22 mouse cellular contexts compared by ENCODE assay signal in the genomic region with DNA sequence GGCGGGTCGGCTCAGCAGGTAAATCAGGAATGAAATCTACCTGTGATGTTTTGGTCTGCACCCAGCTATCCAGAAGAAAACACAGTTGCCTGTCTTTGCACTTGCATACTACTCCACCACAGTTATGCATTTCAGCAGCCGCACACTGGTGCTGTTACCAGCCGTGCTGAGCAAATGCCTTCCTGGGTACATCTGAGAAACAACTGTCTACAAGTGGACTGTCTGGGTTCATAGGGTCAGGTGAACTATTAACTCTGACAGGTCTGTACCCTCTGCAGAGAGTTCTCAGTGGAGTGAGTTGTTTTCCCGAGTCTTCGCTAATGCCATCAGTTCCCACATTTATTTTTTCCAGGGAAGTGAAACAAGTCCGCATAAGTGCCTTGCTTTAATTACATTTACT. TPM values are rescaled to one million over a fixed set of nuclear protein-coding genes. Genes with fewer than 3 reads are reported as not detected.
DNase-seq lines count a peak whose midpoint lies in the region; ATAC-seq and TF ChIP-seq lines count a peak whose summit lies in the region.
"Had no signal": no experiment of that assay in that cellular context is flagged by ENCODE, and none has a peak within 500 bp of the region (broad histone marks: within the 10 kb centered on the region; RNA-seq: fewer than 3 reads in every experiment).

No protein-coding gene starts in this region.

- H3K27ac ChIP-seq in liver, adult 2 months (replicated peaks; ENCODE audit: insufficient read depth, low read depth, low read length): peak overlapping the region; percentile 67
- 0 out of 2 replicates have a peak overlapping the region, but pooled peaks have one; percentile 20 for H3K27ac ChIP-seq in kidney, embryonic 16.5 days (ENCODE audit: low read length)
- H3K27ac ChIP-seq in liver, embryonic 14.5 days: no peak overlapping the region
- no peak overlapping the region for H3K27ac ChIP-seq in forebrain, embryonic 12.5 days
- H3K27ac ChIP-seq: embryonic facial prominence, embryonic 13.5 days; forebrain, embryonic 13.5 days; heart, embryonic 15.5 days; hindbrain, embryonic 15.5 days; stomach, embryonic 15.5 days had no signal

- peak; percentile 89 for DNase-seq in liver, adult 2 months (ENCODE audit: extremely low read depth, low read depth, low spot score)
- no peak for DNase-seq in liver
- no peak for DNase-seq in liver, embryonic 14.5 days (ENCODE audit: low read depth in 3 of 3, low spot score in 3 of 3)
- no peak for DNase-seq in embryo, embryonic 10.5 days (ENCODE audit: low spot score)
- no peak for DNase-seq in cerebellum, postnatal 4 days (ENCODE audit: low spot score in 2 of 2)
- DNase-seq: cerebellum, adult 11-12 months; cerebellum, postnatal 10 days; heart, postnatal 4 days; layer of hippocampus, postnatal 36 days; lung, adult 2 months; lung, postnatal 14 days; thymus, postnatal 4 days had no signal

- H3K36me3 ChIP-seq in liver, adult 2 months (ENCODE audit: control insufficient read depth, insufficient read depth, low read length): no peaks in the 10 kb centered on the region
- H3K36me3 ChIP-seq in kidney, embryonic 16.5 days (ENCODE audit: insufficient read depth, low read length): no peaks in the 10 kb centered on the region
- H3K36me3 ChIP-seq in liver, embryonic 14.5 days (replicated peaks; ENCODE audit: control insufficient read depth, insufficient read depth, low read depth): no peaks in the 10 kb centered on the region
- peaks cover 7% of the 10 kb centered on the region; the same call in 1 of the 2 replicates for H3K36me3 ChIP-seq in forebrain, embryonic 12.5 days (replicated peaks)
- H3K36me3 ChIP-seq: embryonic facial prominence, embryonic 13.5 days; heart, embryonic 15.5 days; hindbrain, embryonic 15.5 days; stomach, embryonic 15.5 days had no signal

- WGBS in liver, adult 2 months: 17% methylated on average over 7 of the region's 7 CpGs
- 64% methylated on average over 7 of the region's 7 CpGs for WGBS in kidney, embryonic 16.5 days
- WGBS in liver, embryonic 14.5 days (ENCODE audit: insufficient replicate concordance): 65% methylated on average over 7 of the region's 7 CpGs
- WGBS in forebrain, embryonic 12.5 days: 88% methylated on average over 7 of the region's 7 CpGs

- H3K9me3 ChIP-seq in kidney, embryonic 16.5 days (ENCODE audit: low read length): 0 out of 2 replicates have a peak, but pooled peaks cover 2% of the 10 kb centered on the region
- H3K9me3 ChIP-seq in liver, embryonic 14.5 days (ENCODE audit: control insufficient read depth, low read length): no peaks in the 10 kb centered on the region
- no peaks in the 10 kb centered on the region for H3K9me3 ChIP-seq in forebrain, embryonic 12.5 days
- H3K9me3 ChIP-seq: embryonic facial prominence, embryonic 13.5 days; forebrain, embryonic 13.5 days; heart, embryonic 15.5 days; hindbrain, embryonic 15.5 days; stomach, embryonic 15.5 days had no signal

- TF ChIP-seq CTCF in liver, adult 2 months (IDR thresholded peaks at IDR 0.05; ENCODE audit: low read depth, low read length): no peak
- TF ChIP-seq CTCF in liver, embryonic 14.5 days (IDR thresholded peaks at IDR 0.05; ENCODE audit: low read depth): no peak

- no peak overlapping the region; the same call in 1 of the 2 replicates for H3K9ac ChIP-seq in liver, adult 2 months (ENCODE audit: low read depth, low read length)
- no peak overlapping the region for H3K9ac ChIP-seq in kidney, embryonic 16.5 days (replicated peaks; ENCODE audit: low read length)
- no peak overlapping the region for H3K9ac ChIP-seq in liver, embryonic 14.5 days (replicated peaks)
- no peak overlapping the region for H3K9ac ChIP-seq in forebrain, embryonic 12.5 days
- H3K9ac ChIP-seq: embryonic facial prominence, embryonic 13.5 days; forebrain, embryonic 13.5 days; heart, embryonic 15.5 days; hindbrain, embryonic 15.5 days; stomach, embryonic 15.5 days had no signal

- H3K4me3 ChIP-seq in liver, adult 2 months (ENCODE audit: insufficient read depth, low read depth, low read length): peak overlapping the region; percentile 16; the same call in 1 of the 2 replicates
- H3K4me3 ChIP-seq in kidney, embryonic 16.5 days (ENCODE audit: low read length): no peak overlapping the region
- no peak overlapping the region for H3K4me3 ChIP-seq in liver, embryonic 14.5 days (ENCODE audit: insufficient read depth in 1 of 2, low read depth in 2 of 2, low read length in 2 of 2)
- H3K4me3 ChIP-seq in forebrain, embryonic 12.5 days (replicated peaks): no peak overlapping the region
- H3K4me3 ChIP-seq: embryonic facial prominence, embryonic 13.5 days; erythroblast, embryonic 14.5 days; forebrain, embryonic 13.5 days; heart, embryonic 15.5 days; hindbrain, embryonic 15.5 days; stomach, embryonic 15.5 days had no signal

- H3K27me3 ChIP-seq in liver, adult 2 months (ENCODE audit: control insufficient read depth, insufficient read depth, low read length): no peaks in the 10 kb centered on the region
- no peaks in the 10 kb centered on the region for H3K27me3 ChIP-seq in kidney, embryonic 16.5 days (ENCODE audit: insufficient read depth, low read length)
- H3K27me3 ChIP-seq in liver, embryonic 14.5 days (ENCODE audit: control insufficient read depth, insufficient read depth, low read length): no peaks in the 10 kb centered on the region
- H3K27me3 ChIP-seq in forebrain, embryonic 12.5 days: no peaks in the 10 kb centered on the region
- H3K27me3 ChIP-seq: embryonic facial prominence, embryonic 13.5 days; forebrain, embryonic 13.5 days; heart, embryonic 15.5 days; hindbrain, embryonic 15.5 days; Patski; stomach, embryonic 15.5 days had no signal

- peaks cover 11% of the 10 kb centered on the region for H3K4me1 ChIP-seq in liver, adult 2 months (ENCODE audit: control insufficient read depth, insufficient read depth, low read length)
- peaks cover 8% of the 10 kb centered on the region; the same call in 1 of the 2 replicates for H3K4me1 ChIP-seq in kidney, embryonic 16.5 days (ENCODE audit: insufficient read depth, low read length)
- H3K4me1 ChIP-seq in liver, embryonic 14.5 days (replicated peaks; ENCODE audit: control insufficient read depth in 2 of 2, insufficient read depth in 2 of 2, low read length in 1 of 2): peaks cover 0 to 18% of the 10 kb centered on the region in 2 experiments; a peak in 2 of 4 replicates
- H3K4me1 ChIP-seq in forebrain, embryonic 12.5 days: peaks cover 17% of the 10 kb centered on the region
- H3K4me1 ChIP-seq: stomach, embryonic 15.5 days had no signal

- H3K79me2 ChIP-seq in liver, adult 2 months (ENCODE audit: control insufficient read depth, insufficient read depth, low read length): no peaks in the 10 kb centered on the region; the same call in 1 of the 2 replicates

- TF ChIP-seq EP300 in liver, embryonic 14.5 days (IDR thresholded peaks at IDR 0.05; ENCODE audit: low read depth): no peak

- TF ChIP-seq POLR2A in liver, adult 2 months (IDR thresholded peaks at IDR 0.05; ENCODE audit: extremely low read depth, insufficient read depth, low read length): no peak

- ATAC-seq in kidney, embryonic 16.5 days (ENCODE audit: low FRiP score, low TSS enrichment): peak; percentile 82
- ATAC-seq in liver, embryonic 14.5 days (ENCODE audit: insufficient read depth): 0 out of 2 replicates have a peak, but pooled peaks have one; percentile 26
- ATAC-seq in forebrain, embryonic 12.5 days (ENCODE audit: low FRiP score): no peak
- ATAC-seq: forebrain, embryonic 13.5 days; Patski had no signal

- no peak overlapping the region for H3K4me2 ChIP-seq in kidney, embryonic 16.5 days (replicated peaks; ENCODE audit: low read depth, low read length)
- H3K4me2 ChIP-seq in liver, embryonic 14.5 days (ENCODE audit: low read depth): no peak overlapping the region
- no peak overlapping the region for H3K4me2 ChIP-seq in forebrain, embryonic 12.5 days
- H3K4me2 ChIP-seq: embryonic facial prominence, embryonic 13.5 days; forebrain, embryonic 13.5 days; heart, embryonic 15.5 days; hindbrain, embryonic 15.5 days; midbrain, embryonic 11.5 days; stomach, embryonic 15.5 days had no signal

RNA-seq across cellular contexts. Expression of a gene that starts 17.7 kb away (rescaled TPM):
- total RNA-seq in liver, adult 2 months (2014; rRNA removed): 22.0 and 33.7 TPM in 2 replicates
- polyA plus RNA-seq in liver, adult 2 months (2012; rRNA removed): 3.7 and 4.2 TPM in 2 replicates
- polyA plus RNA-seq in kidney, embryonic 16.5 days (2015; fragmentation: Nextera tagmentation; extraction: Ambion mirVana): 16.1 and 16.7 TPM in 2 replicates
- polyA plus RNA-seq in liver, embryonic 14.5 days (2012; rRNA removed): 1.2 and 2.0 TPM in 2 replicates
- polyA plus RNA-seq in liver, embryonic 14.5 days (2014; fragmentation: Nextera tagmentation; extraction: Ambion mirVana): 6.4 and 6.7 TPM in 2 replicates
- polyA plus RNA-seq in forebrain, embryonic 12.5 days (2016; fragmentation: Nextera tagmentation; extraction: Ambion mirVana): 39.8 and 40.2 TPM in 2 replicates
- polyA plus RNA-seq: erythroblast, embryonic 14.5 days had no signal

Comparison
In these comparisons a context has a peak if more than half of its experiments do, and no peak if none do; other contexts are left out.
1. H3K27ac ChIP-seq: peak in liver, adult 2 months (single experiment) and kidney, embryonic 16.5 days (single experiment); none in liver, embryonic 14.5 days (single experiment) and forebrain, embryonic 12.5 days (single experiment).